Mouse (Mus musculus) v-Abl transformed pro-B cells (cell line): ENCODE measurements at regions not wholly inside any gene's neighbourhood (a gene's known extent, or its start where the extent isn't known, plus 50 kb on each side); places are given as distances from the start of the nearest gene placed in this dataset.

Source experiments
- in situ Hi-C, 2 experiments: fragments of 400-800 bp; cut with MboI; formaldehyde crosslinking; loops; one replicate each; pipeline ENCODE4 v1.15.1; 2025; ENCODE audit not compliant: unreplicated experiment in 2 of 2

DNA sequence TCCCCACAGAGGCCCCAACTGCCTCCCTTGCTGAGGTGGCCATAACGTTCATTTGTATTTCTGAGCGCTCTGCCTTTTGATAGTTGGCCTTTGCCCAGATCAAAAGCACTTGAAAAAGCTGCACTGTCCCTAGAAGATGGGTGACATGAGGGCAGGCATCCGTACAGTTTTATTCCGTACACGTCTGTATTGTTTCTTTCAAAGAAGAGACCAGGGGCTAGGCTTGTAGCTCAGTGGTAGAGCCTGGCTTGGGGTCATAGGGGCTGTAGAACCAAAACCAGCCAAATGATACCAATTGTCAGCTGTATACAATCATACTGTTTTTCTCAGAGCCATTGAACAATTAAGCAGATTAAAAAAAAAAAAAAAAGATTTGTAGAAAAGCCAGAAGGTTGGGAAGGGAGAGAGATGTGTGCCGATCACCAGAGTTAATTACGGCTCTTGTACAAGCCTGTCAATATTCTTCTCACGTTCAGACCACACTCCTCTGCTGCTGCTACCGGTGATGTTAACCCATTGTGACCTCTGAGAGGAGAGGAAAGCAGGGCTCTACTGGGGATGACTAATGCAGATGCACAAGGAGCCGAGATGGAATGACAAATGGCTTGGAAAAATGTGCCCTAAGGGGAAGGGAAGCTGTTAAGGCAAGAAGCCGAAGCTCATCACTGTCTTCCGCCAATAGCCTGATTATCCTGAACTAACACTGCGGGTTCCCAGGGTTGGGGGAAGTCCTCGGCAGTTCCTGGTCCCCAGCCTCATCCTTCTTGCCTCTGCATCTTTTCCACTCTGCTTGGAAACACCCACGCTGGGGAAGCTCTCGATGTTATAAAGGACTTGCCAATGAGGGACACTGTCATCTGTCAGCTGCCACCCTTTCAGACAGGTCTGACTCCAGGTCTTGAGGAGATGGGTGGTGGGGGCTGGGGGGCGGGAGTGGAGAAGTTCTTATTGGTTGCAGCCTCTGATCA lies 77.8 kb upstream of the Map1b start:
- in situ Hi-C loops: no loop called here

DNA sequence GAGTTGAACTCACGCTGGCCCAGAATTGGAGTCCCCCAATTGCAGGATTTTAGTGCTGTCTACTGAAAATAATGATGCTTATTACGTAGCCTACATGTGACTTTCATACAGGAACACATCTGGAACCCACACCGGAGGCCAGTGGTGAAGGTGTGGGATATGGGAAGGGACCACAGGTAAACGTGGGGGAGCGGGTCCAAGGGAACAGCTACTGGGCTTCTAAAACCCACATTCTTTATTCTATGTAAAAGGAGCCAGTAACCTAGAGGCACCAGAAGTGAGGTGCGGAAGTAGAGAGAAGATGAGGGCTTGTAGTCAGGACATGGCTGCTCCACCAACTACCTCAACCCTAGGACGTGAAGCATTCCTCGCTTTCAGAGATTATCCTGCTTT lies 76.9 kb upstream of the Map1b start:
- in situ Hi-C loops: no loop called here

DNA sequence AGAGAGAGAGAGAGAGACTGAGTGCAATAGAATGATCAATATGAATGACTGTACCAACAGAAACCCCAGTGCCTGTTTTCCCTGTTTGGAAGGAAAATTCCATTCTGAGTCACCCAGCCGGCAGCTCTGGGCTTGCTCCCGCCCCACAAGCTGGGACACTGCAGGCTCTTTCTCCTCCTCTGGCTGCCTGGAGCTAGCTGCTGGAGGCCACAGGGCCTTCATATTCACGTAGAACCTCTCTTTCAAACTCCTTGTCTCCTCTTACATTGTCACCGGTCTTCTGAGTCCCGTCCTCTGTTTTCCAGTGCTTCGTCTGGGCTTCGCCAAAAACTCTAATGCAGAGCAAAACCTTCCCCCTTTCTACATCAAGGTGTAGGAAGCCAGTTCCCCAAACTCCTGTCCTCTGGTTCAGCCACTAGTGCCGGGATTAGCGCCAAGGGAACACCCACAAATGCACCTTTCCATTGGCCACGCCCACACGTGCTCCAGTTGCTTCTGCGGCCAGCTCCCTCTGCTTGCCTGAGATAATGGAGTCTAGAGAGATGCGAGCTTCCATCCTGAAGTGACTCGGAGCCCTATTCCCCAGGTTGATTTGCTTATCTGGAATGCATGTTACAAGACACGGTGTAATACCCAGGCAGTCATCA lies 76.4 kb upstream of the Map1b start:
- in situ Hi-C loops: no loop called here

DNA sequence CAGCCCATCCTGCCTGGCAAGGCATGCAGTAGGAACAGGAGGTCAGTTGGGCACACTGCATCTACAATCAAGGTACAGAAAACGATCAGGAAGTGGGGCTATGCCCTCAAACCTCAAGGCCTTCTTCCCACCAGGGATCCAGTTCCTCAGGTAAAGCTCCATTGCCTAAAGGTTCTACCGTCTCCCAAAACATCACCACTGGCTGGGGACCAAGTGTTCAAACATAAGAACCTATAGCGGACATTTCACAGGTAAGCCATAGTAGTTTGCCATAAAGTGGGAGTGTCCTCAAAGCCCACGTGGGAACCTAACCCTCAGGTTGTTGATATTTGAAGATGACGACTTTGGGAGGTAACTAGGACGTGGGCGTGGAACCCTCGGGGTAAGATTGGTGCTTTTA lies 72.3 kb upstream of the Map1b start:
- in situ Hi-C loops: no loop called here

DNA sequence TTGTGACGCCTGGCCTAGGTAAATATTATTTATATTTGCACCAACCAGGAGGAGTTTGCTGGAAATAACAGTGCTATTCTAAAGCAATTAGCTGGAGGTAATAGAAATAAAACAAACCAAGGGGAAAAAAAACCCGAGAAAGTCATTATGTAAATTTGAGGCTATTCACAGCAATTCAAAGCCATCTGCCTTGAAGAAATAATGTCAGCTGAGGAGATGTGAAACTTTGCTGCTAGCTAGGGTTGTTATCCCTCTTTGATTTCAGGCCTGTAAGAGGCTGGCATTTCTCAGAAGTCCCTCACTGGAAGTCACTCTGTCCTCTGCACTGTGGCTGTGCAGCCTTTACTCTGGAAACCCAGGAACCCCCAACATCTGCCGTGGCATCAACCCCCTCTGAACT lies 67.5 kb upstream of the Map1b start:
- in situ Hi-C loops: no loop called here

DNA sequence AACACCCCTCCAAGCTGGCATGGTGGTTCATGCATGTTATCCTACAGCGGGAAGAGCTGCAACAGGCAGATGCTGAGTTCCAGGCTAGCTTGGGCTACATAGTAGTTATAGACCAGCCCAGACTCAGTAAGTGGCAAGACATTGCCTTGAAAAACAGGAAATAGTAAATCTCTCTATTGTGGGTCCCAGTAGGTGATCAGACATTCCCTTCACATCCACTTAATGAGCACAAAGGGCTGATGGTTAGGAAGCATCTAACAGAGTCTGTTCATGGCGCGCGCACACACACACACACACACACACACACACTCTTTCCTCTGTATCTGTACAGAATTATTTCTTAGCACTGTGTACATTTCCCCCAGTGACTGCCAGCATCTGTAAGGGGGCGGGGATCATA lies 64.0 kb upstream of the Map1b start:
- in situ Hi-C loops: no loop called here

DNA sequence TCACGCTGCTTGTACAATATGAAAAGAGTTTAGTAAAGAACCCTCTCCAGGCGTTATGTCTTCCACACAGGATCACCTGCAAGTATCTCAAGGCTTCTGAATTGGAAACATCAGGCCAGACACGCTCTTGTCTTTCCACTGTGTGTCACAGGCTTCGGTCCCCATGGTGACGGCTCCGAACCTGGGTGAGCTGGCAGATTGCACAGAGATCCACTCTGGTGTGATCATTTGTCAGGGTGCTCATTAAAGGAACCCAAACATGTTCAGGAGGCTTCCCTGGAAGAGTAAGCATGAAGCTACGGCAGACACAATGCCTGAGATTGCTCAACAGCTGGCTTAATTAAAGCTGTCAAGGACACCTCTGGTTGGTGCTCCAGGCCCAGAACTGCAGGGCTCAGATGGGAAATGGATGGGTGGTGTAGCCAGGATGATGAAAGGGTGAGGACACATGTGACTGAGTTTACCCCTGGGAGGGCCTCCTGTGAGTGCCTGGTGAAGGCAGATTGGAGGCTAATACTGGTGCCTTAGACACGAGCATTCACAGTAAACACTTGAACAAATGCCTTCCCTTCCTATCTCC lies 63.3 kb upstream of the Map1b start:
- in situ Hi-C loops: no loop called here

DNA sequence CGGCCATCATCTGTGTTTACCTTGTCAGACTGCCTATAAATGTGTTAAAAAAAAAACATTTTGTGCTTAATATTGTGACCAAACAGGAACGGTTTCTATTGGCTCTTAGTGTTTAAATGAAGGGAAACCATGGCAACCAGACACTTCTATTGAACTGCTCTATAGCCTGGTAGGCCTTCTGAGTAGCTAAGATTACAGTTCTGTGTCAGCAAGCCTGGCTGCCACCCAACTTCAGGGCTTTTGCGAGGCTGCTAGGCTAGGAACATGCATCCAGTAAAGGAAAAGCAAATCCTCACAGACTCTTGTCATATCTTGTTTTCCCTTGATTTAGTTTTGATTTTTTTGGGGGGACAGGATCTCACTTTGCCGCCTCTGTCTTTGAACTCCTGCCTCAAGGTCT lies 61.3 kb upstream of the Map1b start:
- in situ Hi-C loops: no loop called here

DNA sequence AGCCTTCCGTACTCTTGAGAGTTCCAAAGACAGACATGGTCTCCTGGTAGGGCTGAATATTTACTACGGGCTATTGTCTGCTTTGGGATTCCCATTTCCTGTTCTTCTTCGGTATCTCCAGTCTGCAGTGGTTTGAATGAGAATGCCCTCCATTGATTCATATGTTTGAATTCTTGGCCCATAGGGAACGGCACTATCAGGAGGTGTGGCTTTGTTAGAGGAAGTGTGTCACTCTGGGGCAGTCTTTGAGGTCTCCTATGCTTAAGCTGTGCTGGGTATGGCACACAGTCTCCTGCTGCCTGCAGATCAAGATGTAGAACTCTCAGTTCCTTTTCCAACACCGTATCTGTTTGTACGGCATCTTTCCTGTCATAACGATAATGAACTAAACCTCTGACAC lies 56.7 kb upstream of the Map1b start:
- in situ Hi-C loops: no loop called here

DNA sequence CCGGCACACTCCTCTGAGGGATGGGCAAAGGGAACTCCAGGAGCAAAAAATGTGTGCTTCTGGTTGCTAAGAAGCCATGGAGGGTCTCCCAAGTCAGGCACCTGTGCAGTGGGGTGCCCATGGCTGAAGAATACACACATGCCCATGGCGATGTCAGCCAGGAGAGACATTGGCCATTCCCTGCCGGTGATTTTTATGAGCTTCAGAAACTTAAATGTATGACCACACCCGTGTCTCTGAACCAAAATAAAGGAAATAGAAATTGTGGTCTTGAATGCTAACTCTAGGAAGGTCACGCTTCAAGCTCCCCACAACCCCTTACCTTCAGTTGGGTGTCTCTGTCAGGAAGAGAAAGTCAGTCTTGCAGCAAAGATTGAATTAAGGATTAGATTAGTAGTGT lies 56.0 kb upstream of the Map1b start:
- in situ Hi-C loops: no loop called here
